Mouse (Mus musculus): Measurements from ENCODE around the gene Dnttip2. TPM values are rescaled to one million over a fixed set of nuclear protein-coding genes. Genes with fewer than 3 reads are reported as not detected.

Gene Dnttip2
- total RNA-seq, 1 experiment: 97.6 TPM

DNA sequence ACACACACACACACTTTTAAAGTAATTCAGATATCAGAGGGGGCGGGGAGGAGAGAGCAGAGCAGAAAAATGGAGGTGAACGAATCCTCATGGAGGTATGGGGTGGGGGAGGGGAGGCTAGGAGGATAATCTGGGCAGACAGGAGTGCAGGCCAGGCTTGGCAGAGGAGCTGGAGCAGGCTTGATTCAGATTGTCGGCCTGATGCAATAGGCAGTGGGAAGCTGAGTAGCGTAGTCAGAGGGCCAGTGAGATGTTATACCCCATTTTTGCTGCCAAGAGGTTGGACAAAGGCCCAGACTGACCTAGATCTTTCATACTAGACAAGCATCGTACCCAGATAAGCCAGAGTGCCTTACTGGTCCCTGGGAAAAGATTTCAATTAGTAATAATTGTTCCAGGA, 22.8 kb downstream of the Dnttip2 start:
- in situ Hi-C loops (cut with MboI; ENCODE audit: low sequenced_read_pairs in 2 of 2, unreplicated experiment in 2 of 2): loop anchor here in 1 of 2 experiments (5.0 kb wide), 1 partner anchor 340 kb away; no protein-coding TSS in a partner anchor
- TF ChIP-seq CHD2 (IDR thresholded peaks at IDR 0.05; ENCODE audit: low read depth, low read length): no peak
- TF ChIP-seq ZNF384 (IDR thresholded peaks at IDR 0.05; ENCODE audit: low read depth, low read length): no peak
- no peak for TF ChIP-seq MAFK (IDR thresholded peaks at IDR 0.05; ENCODE audit: insufficient read depth, low read depth, low read length)
- no peak for TF ChIP-seq ZC3H11A (IDR thresholded peaks at IDR 0.05; ENCODE audit: borderline replicate concordance, low read depth, low read length)
- no peak for TF ChIP-seq HCFC1 (IDR thresholded peaks at IDR 0.05; ENCODE audit: borderline replicate concordance, insufficient read depth, low read length)
- H3K36me3 ChIP-seq (ENCODE audit: control insufficient read depth, insufficient read depth, low read length, poor library complexity, severe bottlenecking): no peaks in the 10 kb centered on the region
- no peak for DNase-seq (ENCODE audit: low read depth, low spot score)
- H3K4me3 ChIP-seq (ENCODE audit: insufficient read depth in 1 of 2, low read depth in 1 of 2, low read length in 2 of 2, poor library complexity in 1 of 2, severe bottlenecking in 1 of 2): no peak overlapping the region
- no peaks in the 10 kb centered on the region for H3K9me3 ChIP-seq (ENCODE audit: control insufficient read depth, insufficient read depth, low read depth, low read length)
- peaks cover 6 to 14% of the 10 kb centered on the region in 2 experiments for H3K4me1 ChIP-seq (ENCODE audit: control insufficient read depth in 2 of 2, insufficient read depth in 2 of 2, low read length in 2 of 2, poor library complexity in 1 of 2)
- H3K27ac ChIP-seq (ENCODE audit: insufficient read depth, low read depth, low read length, poor library complexity, severe bottlenecking): no peak overlapping the region
- no peak overlapping the region for H3K9ac ChIP-seq (ENCODE audit: insufficient read depth, low read depth, low read length, poor library complexity, severe bottlenecking)

DNA sequence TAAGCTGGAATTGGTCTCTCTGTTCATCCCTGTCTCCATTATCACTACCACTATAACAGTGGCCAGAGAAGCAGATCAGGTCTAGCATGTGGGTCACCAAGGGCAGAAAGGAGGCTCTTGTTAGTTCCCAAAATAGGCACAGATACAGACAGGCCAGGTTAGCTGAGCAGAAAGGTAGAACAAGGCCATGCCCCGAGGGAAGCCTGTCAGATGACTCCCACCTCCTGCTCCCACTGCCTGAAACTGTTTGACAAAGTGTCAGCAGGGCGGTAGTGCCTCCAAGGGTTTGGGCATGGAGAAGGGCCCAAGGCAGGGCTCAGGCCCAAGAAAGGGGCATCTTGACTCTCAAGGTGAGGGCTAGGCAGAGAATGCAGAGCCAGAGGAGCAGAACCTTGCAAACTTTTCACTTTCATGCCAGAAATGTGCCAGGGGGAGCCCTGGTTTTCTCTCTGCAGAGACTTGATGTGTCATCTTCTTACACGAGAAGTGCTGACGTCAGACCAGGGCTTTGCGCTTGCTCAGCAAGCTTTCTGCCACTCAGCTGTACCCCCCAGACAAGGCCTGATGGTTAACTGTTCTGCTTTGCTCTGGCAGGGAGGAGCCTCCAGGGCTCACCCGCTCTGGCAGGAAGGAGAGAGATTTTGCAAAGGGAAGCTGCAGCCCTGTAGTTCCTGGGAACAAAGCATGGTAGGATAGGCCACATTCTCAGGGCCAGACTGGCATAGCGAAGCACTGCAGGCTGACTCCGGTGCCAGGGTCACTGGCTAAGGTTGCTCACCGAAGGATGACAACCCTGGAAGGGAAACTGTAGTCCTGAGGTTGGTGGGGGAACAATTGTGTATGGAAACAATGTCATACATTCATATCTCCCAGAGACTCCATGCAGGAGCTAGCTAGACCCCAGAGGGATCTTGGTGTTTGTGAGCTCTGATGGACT, 27.1 kb downstream of the Dnttip2 start:
- H3K27ac ChIP-seq (ENCODE audit: insufficient read depth, low read depth, low read length, poor library complexity, severe bottlenecking): no peak overlapping the region
- no peaks in the 10 kb centered on the region for H3K36me3 ChIP-seq (ENCODE audit: control insufficient read depth, insufficient read depth, low read length, poor library complexity, severe bottlenecking)
- no peak overlapping the region for H3K9ac ChIP-seq (ENCODE audit: insufficient read depth, low read depth, low read length, poor library complexity, severe bottlenecking)
- in situ Hi-C loops (cut with MboI; ENCODE audit: low sequenced_read_pairs in 2 of 2, unreplicated experiment in 2 of 2): loop anchor here in 1 of 2 experiments (25.0 kb wide), 1 partner anchor 336 kb away; no protein-coding TSS in a partner anchor
- DNase-seq (ENCODE audit: low read depth, low spot score): no peak
- TF ChIP-seq MAFK (IDR thresholded peaks at IDR 0.05; ENCODE audit: insufficient read depth, low read depth, low read length): no peak
- TF ChIP-seq ZC3H11A (IDR thresholded peaks at IDR 0.05; ENCODE audit: borderline replicate concordance, low read depth, low read length): no peak
- TF ChIP-seq HCFC1 (IDR thresholded peaks at IDR 0.05; ENCODE audit: borderline replicate concordance, insufficient read depth, low read length): no peak
- no peak for TF ChIP-seq ZNF384 (IDR thresholded peaks at IDR 0.05; ENCODE audit: low read depth, low read length)
- no peak for TF ChIP-seq CHD2 (IDR thresholded peaks at IDR 0.05; ENCODE audit: low read depth, low read length)
- no peak overlapping the region for H3K4me3 ChIP-seq (ENCODE audit: insufficient read depth in 1 of 2, low read depth in 1 of 2, low read length in 2 of 2, poor library complexity in 1 of 2, severe bottlenecking in 1 of 2)
- no peaks in the 10 kb centered on the region for H3K9me3 ChIP-seq (ENCODE audit: control insufficient read depth, insufficient read depth, low read depth, low read length)
- peaks cover 4 to 16% of the 10 kb centered on the region in 2 experiments; a peak in 3 of 4 replicates for H3K4me1 ChIP-seq (ENCODE audit: control insufficient read depth in 2 of 2, insufficient read depth in 2 of 2, low read length in 2 of 2, poor library complexity in 1 of 2)

DNA sequence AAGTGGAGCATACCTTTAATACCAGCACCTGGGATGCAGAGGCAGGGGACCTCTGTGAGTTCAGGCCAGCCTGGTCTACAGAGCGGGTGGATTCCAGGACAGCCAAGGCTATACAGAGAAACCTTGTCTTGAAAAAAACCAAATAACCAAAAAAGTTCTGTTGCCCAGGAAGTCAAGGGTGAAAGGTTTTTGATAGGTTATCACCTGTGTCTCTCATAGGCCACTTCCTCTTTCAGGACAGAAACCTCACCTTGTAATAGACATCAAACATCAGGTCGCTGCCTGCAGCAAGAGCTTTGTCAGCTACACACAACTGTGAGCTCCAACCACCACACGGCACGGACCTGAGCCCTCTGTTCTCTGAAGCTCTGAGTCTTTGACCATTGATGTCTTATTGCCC, 30.4 kb downstream of the Dnttip2 start:
- DNase-seq (ENCODE audit: low read depth, low spot score): no peak

DNA sequence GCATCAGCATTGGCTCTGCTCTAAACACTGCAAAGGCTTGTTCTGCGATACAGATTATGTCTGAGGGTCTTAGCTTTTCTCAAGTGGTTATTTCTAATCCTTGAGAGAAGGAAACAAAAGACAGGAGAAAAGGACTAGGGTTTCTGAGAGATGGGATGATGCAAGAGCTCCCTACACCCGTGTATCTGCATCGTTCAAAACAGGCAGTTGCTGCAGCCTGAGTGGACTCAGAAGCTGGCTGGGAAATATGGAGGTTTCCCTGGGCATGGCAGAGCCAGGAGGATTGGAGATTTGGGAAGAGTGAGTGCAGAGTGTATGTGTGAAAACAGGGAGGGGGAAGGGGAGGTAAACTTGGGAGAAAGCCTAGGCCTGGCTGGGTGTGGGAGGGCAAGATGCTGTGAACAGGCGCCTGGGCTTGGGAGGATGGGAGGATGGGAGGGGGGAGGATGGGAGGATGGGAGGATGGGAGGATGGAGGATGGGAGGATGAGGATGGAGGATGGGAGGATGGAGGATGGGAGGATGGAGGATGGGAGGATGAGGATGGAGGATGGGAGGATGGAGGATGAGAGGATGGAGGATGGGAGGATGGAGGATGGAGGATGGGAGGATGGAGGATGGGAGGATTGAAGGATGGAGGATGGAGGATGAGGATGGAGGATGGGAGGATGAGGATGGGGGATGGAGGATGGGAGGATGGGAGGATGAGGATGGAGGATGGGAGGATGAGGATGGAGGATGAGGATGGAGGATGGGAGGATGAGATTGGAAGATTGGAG, 33.9 kb downstream of the Dnttip2 start:
- TF ChIP-seq HCFC1 (IDR thresholded peaks at IDR 0.05; ENCODE audit: borderline replicate concordance, insufficient read depth, low read length) (no peak), MAFK (IDR thresholded peaks at IDR 0.05; ENCODE audit: insufficient read depth, low read depth, low read length) (no peak), ZC3H11A (IDR thresholded peaks at IDR 0.05; ENCODE audit: borderline replicate concordance, low read depth, low read length) (no peak), ZNF384 (IDR thresholded peaks at IDR 0.05; ENCODE audit: low read depth, low read length) (no peak), CHD2 (IDR thresholded peaks at IDR 0.05; ENCODE audit: low read depth, low read length) (no peak)
- in situ Hi-C loops (cut with MboI; ENCODE audit: low sequenced_read_pairs in 2 of 2, unreplicated experiment in 2 of 2): loop anchor here in 1 of 2 experiments (25.0 kb wide), 1 partner anchor 329 kb away; no protein-coding TSS in a partner anchor
- no peaks in the 10 kb centered on the region for H3K36me3 ChIP-seq (ENCODE audit: control insufficient read depth, insufficient read depth, low read length, poor library complexity, severe bottlenecking)
- no peak overlapping the region for H3K9ac ChIP-seq (ENCODE audit: insufficient read depth, low read depth, low read length, poor library complexity, severe bottlenecking)
- H3K9me3 ChIP-seq (ENCODE audit: control insufficient read depth, insufficient read depth, low read depth, low read length): no peaks in the 10 kb centered on the region
- peaks cover 0 to 9% of the 10 kb centered on the region in 2 experiments; a peak in 2 of 4 replicates for H3K4me1 ChIP-seq (ENCODE audit: control insufficient read depth in 2 of 2, insufficient read depth in 2 of 2, low read length in 2 of 2, poor library complexity in 1 of 2)
- H3K27ac ChIP-seq (ENCODE audit: insufficient read depth, low read depth, low read length, poor library complexity, severe bottlenecking): no peak overlapping the region
- peak; percentile 69 for DNase-seq (ENCODE audit: low read depth, low spot score)
- H3K4me3 ChIP-seq (ENCODE audit: insufficient read depth in 1 of 2, low read depth in 1 of 2, low read length in 2 of 2, poor library complexity in 1 of 2, severe bottlenecking in 1 of 2): no peak overlapping the region

More for the DNA sequence above, 30.4 kb downstream of the Dnttip2 start:
- Histone ChIP-seq H3K4me3 (ENCODE audit: insufficient read depth in 1 of 2, low read depth in 1 of 2, low read length in 2 of 2, poor library complexity in 1 of 2, severe bottlenecking in 1 of 2) (no peak overlapping the region), H3K9me3 (ENCODE audit: control insufficient read depth, insufficient read depth, low read depth, low read length) (no peaks in the 10 kb centered on the region), H3K9ac (ENCODE audit: insufficient read depth, low read depth, low read length, poor library complexity, severe bottlenecking) (no peak overlapping the region), H3K36me3 (ENCODE audit: control insufficient read depth, insufficient read depth, low read length, poor library complexity, severe bottlenecking) (no peaks in the 10 kb centered on the region), H3K27ac (ENCODE audit: insufficient read depth, low read depth, low read length, poor library complexity, severe bottlenecking) (no peak overlapping the region), H3K4me1 (ENCODE audit: control insufficient read depth in 2 of 2, insufficient read depth in 2 of 2, low read length in 2 of 2, poor library complexity in 1 of 2) (peaks cover 0 to 5% of the 10 kb centered on the region in 2 experiments; a peak in 1 of 4 replicates)
- in situ Hi-C loops (cut with MboI; ENCODE audit: low sequenced_read_pairs in 2 of 2, unreplicated experiment in 2 of 2): loop anchor here in 1 of 2 experiments (25.0 kb wide), 1 partner anchor 333 kb away; no protein-coding TSS in a partner anchor
- no peak for TF ChIP-seq ZC3H11A (IDR thresholded peaks at IDR 0.05; ENCODE audit: borderline replicate concordance, low read depth, low read length)

Measured in ES-E14 (cell line).